Mouse (Mus musculus): ENCODE measurements around the gene Bub1b. TPM values are rescaled to one million over a fixed set of nuclear protein-coding genes. Genes with fewer than 3 reads are reported as not detected.
"Not testable (repeated sequence)": the region's sequence is repeated elsewhere in the genome, so short reads cannot be mapped to it uniquely, and the experiment has no call there.

Bub1b gene
- polyA plus RNA-seq, 1 experiment from 2014 or later, result 133 TPM

- H3K27ac ChIP-seq (ENCODE audit: low read depth), result no peak overlapping the region
- H3K9ac ChIP-seq, result no peak overlapping the region
- DNase-seq (no peak), ATAC-seq (ENCODE audit: insufficient read depth) (no peak)
- no peak for TF ChIP-seq CTCF (IDR thresholded peaks at IDR 0.05; ENCODE audit: low read depth)
- no peaks in the 10 kb centered on the region for H3K27me3 ChIP-seq (ENCODE audit: insufficient read depth, low read length)
- no peaks in the 10 kb centered on the region for H3K4me1 ChIP-seq (ENCODE audit: insufficient read depth)
- H3K4me3 ChIP-seq (ENCODE audit: low read depth, low read length), result no peak overlapping the region
- no peak overlapping the region for H3K4me2 ChIP-seq
- peaks cover 98% of the 10 kb centered on the region for H3K36me3 ChIP-seq (ENCODE audit: insufficient read depth)
- WGBS, result 91% methylated on average over 8 of the region's 8 CpGs
- H3K9me3 ChIP-seq (ENCODE audit: low read depth, low read length), result no peaks in the 10 kb centered on the region
Observed at GRCm38 (mm10) chr2:118638686-118639085, 40.7 kb downstream of the Bub1b start.

GRCm38 (mm10) chr2:118641147-118641546 is 43.1 kb downstream of the Bub1b start:
- no peaks in the 10 kb centered on the region for H3K4me1 ChIP-seq (ENCODE audit: insufficient read depth)
- no peak overlapping the region for H3K9ac ChIP-seq
- H3K4me3 ChIP-seq (ENCODE audit: low read depth, low read length), result no peak overlapping the region
- H3K27me3 ChIP-seq (ENCODE audit: insufficient read depth, low read length), result no peaks in the 10 kb centered on the region
- ATAC-seq (ENCODE audit: insufficient read depth), result no peak
- H3K36me3 ChIP-seq (ENCODE audit: insufficient read depth), result peaks cover 88% of the 10 kb centered on the region
- no peaks in the 10 kb centered on the region for H3K9me3 ChIP-seq (ENCODE audit: low read depth, low read length)
- DNase-seq, result no peak
- no peak overlapping the region for H3K27ac ChIP-seq (ENCODE audit: low read depth)
- 61% methylated on average over 2 of the region's 2 CpGs for WGBS
- H3K4me2 ChIP-seq, result no peak overlapping the region
- TF ChIP-seq CTCF (IDR thresholded peaks at IDR 0.05; ENCODE audit: low read depth), result no peak

GRCm38 (mm10) chr2:118642431-118642830 is 44.4 kb downstream of the Bub1b start:
- ATAC-seq (ENCODE audit: insufficient read depth), result no peak
- 59% methylated on average over 3 of the region's 3 CpGs for WGBS
- peaks cover 75% of the 10 kb centered on the region for H3K36me3 ChIP-seq (ENCODE audit: insufficient read depth)

GRCm38 (mm10) chr2:118642942-118643341 is 44.9 kb downstream of the Bub1b start:
- Histone ChIP-seq H3K9me3 (ENCODE audit: low read depth, low read length) (no peaks in the 10 kb centered on the region), H3K27me3 (ENCODE audit: insufficient read depth, low read length) (no peaks in the 10 kb centered on the region), H3K27ac (ENCODE audit: low read depth) (no peak overlapping the region), H3K36me3 (ENCODE audit: insufficient read depth) (peaks cover 70% of the 10 kb centered on the region), H3K4me2 (no peak overlapping the region), H3K4me3 (ENCODE audit: low read depth, low read length) (no peak overlapping the region), H3K9ac (no peak overlapping the region), H3K4me1 (ENCODE audit: insufficient read depth) (no peaks in the 10 kb centered on the region)
- ATAC-seq (ENCODE audit: insufficient read depth), result no peak
- no peak for TF ChIP-seq CTCF (IDR thresholded peaks at IDR 0.05; ENCODE audit: low read depth)
- no peak for DNase-seq
- WGBS, result 58% methylated on average over 3 of the region's 3 CpGs

More at GRCm38 (mm10) chr2:118642431-118642830, 44.4 kb downstream of the Bub1b start:
- Histone ChIP-seq H3K27ac (ENCODE audit: low read depth) (no peak overlapping the region), H3K9ac (no peak overlapping the region), H3K9me3 (ENCODE audit: low read depth, low read length) (no peaks in the 10 kb centered on the region), H3K27me3 (ENCODE audit: insufficient read depth, low read length) (no peaks in the 10 kb centered on the region), H3K4me2 (no peak overlapping the region), H3K4me3 (ENCODE audit: low read depth, low read length) (no peak overlapping the region), H3K4me1 (ENCODE audit: insufficient read depth) (no peaks in the 10 kb centered on the region)
- TF ChIP-seq CTCF (IDR thresholded peaks at IDR 0.05; ENCODE audit: low read depth), result no peak
- no peak for DNase-seq

- H3K9me3 ChIP-seq (ENCODE audit: low read depth, low read length), result no peaks in the 10 kb centered on the region
- peaks cover 33% of the 10 kb centered on the region for H3K36me3 ChIP-seq (ENCODE audit: insufficient read depth)
- DNase-seq (no peak), ATAC-seq (ENCODE audit: insufficient read depth) (no peak)
- no peak overlapping the region for H3K27ac ChIP-seq (ENCODE audit: low read depth)
- H3K4me1 ChIP-seq (ENCODE audit: insufficient read depth), result no peaks in the 10 kb centered on the region
- H3K4me2 ChIP-seq, result no peak overlapping the region
- H3K27me3 ChIP-seq (ENCODE audit: insufficient read depth, low read length), result no peaks in the 10 kb centered on the region
- no peak overlapping the region for H3K4me3 ChIP-seq (ENCODE audit: low read depth, low read length)
- no peak for TF ChIP-seq CTCF (IDR thresholded peaks at IDR 0.05; ENCODE audit: low read depth)
- WGBS, result 86% methylated on average over 5 of the region's 5 CpGs
- no peak overlapping the region for H3K9ac ChIP-seq
Observed at GRCm38 (mm10) chr2:118646665-118647064, 48.7 kb downstream of the Bub1b start.

GRCm38 (mm10) chr2:118650697-118651096 is 52.7 kb downstream of the Bub1b start:
- H3K9me3 ChIP-seq (ENCODE audit: low read depth, low read length); DNase-seq; H3K4me1 ChIP-seq (ENCODE audit: insufficient read depth); H3K27me3 ChIP-seq (ENCODE audit: insufficient read depth, low read length); H3K27ac ChIP-seq (ENCODE audit: low read depth); H3K9ac ChIP-seq; H3K4me2 ChIP-seq; H3K4me3 ChIP-seq (ENCODE audit: low read depth, low read length); ATAC-seq (ENCODE audit: insufficient read depth); H3K36me3 ChIP-seq (ENCODE audit: insufficient read depth): not testable (repeated sequence)
- WGBS, result 48% methylated on average over 2 of the region's 2 CpGs

GRCm38 (mm10) chr2:118656688-118657281 is 58.8 kb downstream of the Bub1b start:
- Histone ChIP-seq H3K27ac (ENCODE audit: low read depth) (peak overlapping the region; percentile 54; the same call in 1 of the 2 replicates), H3K27me3 (ENCODE audit: insufficient read depth, low read length) (peaks cover under 1% of the 10 kb centered on the region; the same call in 1 of the 2 replicates)

More at GRCm38 (mm10) chr2:118656688-118657281, 58.8 kb downstream of the Bub1b start:
- peak; percentile 73 for DNase-seq
- TF ChIP-seq CTCF (IDR thresholded peaks at IDR 0.05; ENCODE audit: low read depth), result no peak
- no peaks in the 10 kb centered on the region for H3K36me3 ChIP-seq (ENCODE audit: insufficient read depth)
- H3K4me3 ChIP-seq (ENCODE audit: low read depth, low read length), result no peak overlapping the region
- H3K9me3 ChIP-seq (ENCODE audit: low read depth, low read length), result no peaks in the 10 kb centered on the region
- peaks cover 16% of the 10 kb centered on the region for H3K4me1 ChIP-seq (ENCODE audit: insufficient read depth)
- peak; percentile 40; the same call in 1 of the 2 replicates for ATAC-seq (ENCODE audit: insufficient read depth)
- 23% methylated on average over 3 of the region's 3 CpGs for WGBS
- peak overlapping the region; percentile 9; the same call in 1 of the 2 replicates for H3K9ac ChIP-seq
- no peak overlapping the region for H3K4me2 ChIP-seq

Measured in lung, embryonic 14.5 days (tissue).